Comparison of ENCODE assay signal across 8 mouse cellular contexts in the genomic region with DNA sequence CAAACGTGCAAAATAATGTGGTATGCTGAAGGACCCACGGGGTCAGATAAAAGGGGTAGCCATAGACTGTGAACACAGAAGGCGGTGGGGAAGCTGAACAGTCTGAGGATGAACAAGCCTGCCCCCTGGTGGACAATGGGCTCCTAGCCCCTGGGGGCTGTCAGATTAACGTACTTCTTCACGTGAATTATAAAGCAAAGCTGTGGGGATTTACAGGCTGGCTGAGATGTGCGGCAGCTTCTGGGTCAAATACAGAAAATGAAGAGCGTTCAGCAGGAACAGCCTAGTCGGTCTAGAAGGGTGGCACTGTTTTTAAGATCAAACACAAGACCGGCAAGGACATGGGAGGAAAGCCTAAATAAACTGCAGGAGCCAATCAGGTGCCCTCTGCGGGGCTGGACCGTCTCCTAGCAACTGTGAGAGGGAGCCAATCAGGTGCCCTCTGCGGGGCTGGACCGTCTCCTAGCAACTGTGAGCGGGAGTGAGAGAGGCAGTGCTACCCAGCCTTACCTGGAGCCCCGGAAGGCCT. TPM values are rescaled to one million over a fixed set of nuclear protein-coding genes. Genes with fewer than 3 reads are reported as not detected.
DNase-seq lines count a peak whose midpoint lies in the region; ATAC-seq and TF ChIP-seq lines count a peak whose summit lies in the region.

No protein-coding gene starts in this region.

- no peaks in the 10 kb centered on the region for H3K27me3 ChIP-seq in cerebellum, adult 2 months (ENCODE audit: control insufficient read depth, insufficient read depth, low read length)
- no peaks in the 10 kb centered on the region for H3K27me3 ChIP-seq in forebrain, postnatal 0 days (ENCODE audit: insufficient read depth, low read length)
- H3K27me3 ChIP-seq in hindbrain, embryonic 13.5 days = no peaks in the 10 kb centered on the region
- H3K27me3 ChIP-seq in lung, embryonic 16.5 days (ENCODE audit: control insufficient read depth, insufficient read depth, low read depth, low read length) = no peaks in the 10 kb centered on the region

- no peak for TF ChIP-seq POLR2A in cerebellum, adult 2 months (IDR thresholded peaks at IDR 0.05; ENCODE audit: borderline replicate concordance, insufficient read depth, low read length)

- H3K4me1 ChIP-seq in cerebellum, adult 2 months (ENCODE audit: control insufficient read depth, insufficient read depth, low read length) = peaks cover 4% of the 10 kb centered on the region; the same call in 1 of the 2 replicates
- 0 out of 2 replicates have a peak, but pooled peaks cover 3% of the 10 kb centered on the region for H3K4me1 ChIP-seq in forebrain, postnatal 0 days (ENCODE audit: insufficient read depth)
- peaks cover 16% of the 10 kb centered on the region for H3K4me1 ChIP-seq in hindbrain, embryonic 13.5 days (replicated peaks)
- no peaks in the 10 kb centered on the region for H3K4me1 ChIP-seq in lung, embryonic 16.5 days (replicated peaks; ENCODE audit: control insufficient read depth, insufficient read depth, low read length)

- H3K9me3 ChIP-seq in forebrain, postnatal 0 days (ENCODE audit: low read length) = peaks cover 4% of the 10 kb centered on the region; the same call in 1 of the 2 replicates
- peaks cover 9% of the 10 kb centered on the region; the same call in 1 of the 2 replicates for H3K9me3 ChIP-seq in hindbrain, embryonic 13.5 days
- no peaks in the 10 kb centered on the region for H3K9me3 ChIP-seq in lung, embryonic 16.5 days (ENCODE audit: control insufficient read depth, low read length)

- WGBS in cerebellum, adult 2 months = 12% methylated on average over 15 of the region's 15 CpGs
- WGBS in forebrain, postnatal 0 days = 7% methylated on average over 15 of the region's 15 CpGs
- 9% methylated on average over 15 of the region's 15 CpGs for WGBS in hindbrain, embryonic 13.5 days
- WGBS in lung, embryonic 16.5 days = 21% methylated on average over 15 of the region's 15 CpGs

- DNase-seq in WW6 (ENCODE audit: low read depth, low spot score) = peak; percentile 43
- peak; percentile 40 to 52 for DNase-seq in cerebellum, adult 2 months
- DNase-seq in forebrain, postnatal 0 days = peak; percentile 84
- peak; percentile 78 for DNase-seq in layer of hippocampus, adult 9-11 months
- DNase-seq in right cerebral cortex, adult 18-20 months = peak; percentile 78

- peaks cover 12% of the 10 kb centered on the region for H3K36me3 ChIP-seq in forebrain, postnatal 0 days (ENCODE audit: insufficient read depth)
- H3K36me3 ChIP-seq in hindbrain, embryonic 13.5 days = peaks cover 40% of the 10 kb centered on the region
- peaks cover 5% of the 10 kb centered on the region; the same call in 1 of the 2 replicates for H3K36me3 ChIP-seq in lung, embryonic 16.5 days (ENCODE audit: control insufficient read depth, insufficient read depth, low read length)

- H3K9ac ChIP-seq in forebrain, postnatal 0 days = no peak overlapping the region; the same call in 1 of the 2 replicates
- H3K9ac ChIP-seq in hindbrain, embryonic 13.5 days = no peak overlapping the region
- no peak overlapping the region for H3K9ac ChIP-seq in lung, embryonic 16.5 days (ENCODE audit: low read length)

- H3K4me2 ChIP-seq in forebrain, postnatal 0 days (ENCODE audit: low read depth) = peak overlapping the region; percentile 42
- H3K4me2 ChIP-seq in hindbrain, embryonic 13.5 days = peak overlapping the region; percentile 49
- H3K4me2 ChIP-seq in lung, embryonic 16.5 days (ENCODE audit: low read depth, low read length) = no peak overlapping the region

- H3K4me3 ChIP-seq in cerebellum, adult 2 months (replicated peaks; ENCODE audit: insufficient read depth, low read depth, low read length) = peak overlapping the region; percentile 38
- peak overlapping the region; percentile 26 for H3K4me3 ChIP-seq in forebrain, postnatal 0 days (ENCODE audit: low read depth, low read length)
- H3K4me3 ChIP-seq in hindbrain, embryonic 13.5 days = peak overlapping the region; percentile 35
- H3K4me3 ChIP-seq in lung, embryonic 16.5 days (ENCODE audit: low read length) = no peak overlapping the region

- ATAC-seq in forebrain, postnatal 0 days = peak; percentile 100
- peak; percentile 98 for ATAC-seq in hindbrain, embryonic 13.5 days (ENCODE audit: low FRiP score)
- peak; percentile 71 for ATAC-seq in lung, embryonic 16.5 days (ENCODE audit: low read depth)
- ATAC-seq in erythroblast, adult 5-6 weeks (replicated peaks; ENCODE audit: low FRiP score, poor library complexity, severe bottlenecking) = no peak; the same call in 1 of the 2 replicates

- peak; percentile 73 for TF ChIP-seq CTCF in cerebellum, adult 2 months (IDR thresholded peaks at IDR 0.05; ENCODE audit: borderline replicate concordance, insufficient read depth, low read depth, low read length)
- TF ChIP-seq CTCF in forebrain, postnatal 0 days (IDR thresholded peaks at IDR 0.05; ENCODE audit: low read depth) = peak; percentile 86

- no peak overlapping the region for H3K27ac ChIP-seq in cerebellum, adult 2 months (ENCODE audit: insufficient read depth, low read length)
- peak overlapping the region; percentile 59; the same call in 1 of the 2 replicates for H3K27ac ChIP-seq in forebrain, postnatal 0 days (ENCODE audit: low read depth, low read length)
- H3K27ac ChIP-seq in hindbrain, embryonic 13.5 days = peak overlapping the region; percentile 56; the same call in 1 of the 2 replicates
- no peak overlapping the region for H3K27ac ChIP-seq in lung, embryonic 16.5 days (ENCODE audit: low read length)

RNA-seq across cellular contexts. Expression of gene Zfp169, which starts 15.5 kb away (rescaled TPM):
- polyA plus RNA-seq in cerebellum, adult 2 months (2012; rRNA removed) = 15.2 and 15.5 TPM in 2 replicates
- total RNA-seq in forebrain, postnatal 0 days (2014; rRNA removed) = 17.0 and 36.6 TPM in 2 replicates
- 2.7 and 4.0 TPM in 2 replicates for polyA plus RNA-seq in forebrain, postnatal 0 days (2015; fragmentation: Nextera tagmentation; extraction: Ambion mirVana)
- 7.6 and 8.2 TPM in 2 replicates for polyA plus RNA-seq in hindbrain, embryonic 13.5 days (2015; fragmentation: Nextera tagmentation; extraction: Ambion mirVana)
- 4.1 TPM in 2 replicates for polyA plus RNA-seq in lung, embryonic 16.5 days (2015; fragmentation: Nextera tagmentation; extraction: Ambion mirVana)
- total RNA-seq in erythroblast, adult 5-6 weeks (2015; ENCODE audit: low replicate concordance) = 0.63 and 4.8 TPM in 2 replicates
- 0.98 and 2.9 TPM in 2 replicates for total RNA-seq in erythroblast, adult 5-6 weeks (2017; ENCODE audit: low replicate concordance)

RNA-seq across cellular contexts. Expression of gene A830005F24Rik, which starts 15.6 kb away (rescaled TPM):
- 1.6 and 1.9 TPM in 2 replicates for polyA plus RNA-seq in cerebellum, adult 2 months (2012; rRNA removed)
- 0.67 and 0.85 TPM in 2 replicates for total RNA-seq in forebrain, postnatal 0 days (2014; rRNA removed)
- polyA plus RNA-seq in forebrain, postnatal 0 days (2015; fragmentation: Nextera tagmentation; extraction: Ambion mirVana) = 0.93 and 2.6 TPM in 2 replicates
- polyA plus RNA-seq in hindbrain, embryonic 13.5 days (2015; fragmentation: Nextera tagmentation; extraction: Ambion mirVana) = 3.6 and 4.4 TPM in 2 replicates
- 0.84 and 0.87 TPM in 2 replicates for polyA plus RNA-seq in lung, embryonic 16.5 days (2015; fragmentation: Nextera tagmentation; extraction: Ambion mirVana)
- total RNA-seq in erythroblast, adult 5-6 weeks (2015; ENCODE audit: low replicate concordance) = 1.9 TPM in 1 of 2 replicates, not detected in the other
- not detected in 2 replicates for total RNA-seq in erythroblast, adult 5-6 weeks (2017; ENCODE audit: low replicate concordance)

Comparison
In these comparisons a context has a peak if more than half of its experiments do, and no peak if none do; other contexts are left out.
1. H3K27ac ChIP-seq: peak in forebrain, postnatal 0 days (single experiment) and hindbrain, embryonic 13.5 days (single experiment); none in cerebellum, adult 2 months (single experiment) and lung, embryonic 16.5 days (single experiment).
2. Peak in every context shown above with its lines, with median percentiles within 50 percentile points of each other: DNase-seq.